Mouse (Mus musculus) ovary, postnatal 36 days (tissue): ENCODE measurements around the gene 3300002I08Rik.
"Not testable (repeated sequence)": the region's sequence is repeated elsewhere in the genome, so short reads cannot be mapped to it uniquely, and the experiment has no call there.

Experiments used
- DNase-seq: peaks from one replicate; pipeline ENCODE4 v3.0.0; 2022; ENCODE audit warnings: low spot score, mixed read lengths

3300002I08Rik gene

DNA sequence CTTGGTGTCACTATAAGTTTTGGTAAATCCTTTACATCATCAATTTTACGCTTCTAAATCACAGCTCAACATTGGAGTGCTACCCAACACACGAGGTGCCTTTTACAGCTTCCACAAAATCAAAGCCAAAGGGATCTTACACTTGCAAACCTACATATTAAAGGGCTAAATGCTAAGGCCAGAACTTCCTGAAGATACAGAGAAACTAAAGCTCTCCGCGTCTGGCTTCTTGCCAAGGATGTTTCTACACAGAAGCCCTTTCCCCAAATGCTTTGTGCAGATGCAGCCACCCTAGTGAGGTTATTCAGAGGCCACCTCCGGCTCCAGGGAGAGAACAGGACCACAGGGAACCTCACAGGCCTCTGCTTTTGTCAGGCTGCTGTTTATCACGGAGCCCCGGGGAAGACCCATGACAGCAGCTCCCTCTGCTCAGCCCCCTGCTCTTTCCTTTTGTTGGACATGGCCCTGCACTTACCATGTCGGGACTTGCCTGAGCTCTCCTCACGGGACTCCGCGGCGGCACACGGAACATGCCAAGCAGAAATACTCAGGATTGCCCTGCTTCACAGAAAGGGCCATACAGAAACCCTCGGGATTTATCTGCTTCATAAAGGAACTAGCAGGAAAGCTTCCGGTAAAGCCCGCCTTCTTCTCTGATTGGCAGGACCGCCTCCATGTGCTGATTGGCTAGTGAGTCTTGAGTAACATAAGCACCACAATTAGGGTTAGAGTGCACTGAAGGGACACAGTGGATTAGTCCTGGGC is at the start of gene 3300002I08Rik:
Gene 3300002I08Rik, minus strand, starts transcription at position 653 of the 765 bp plus-strand sequence.
- DNase-seq, result peak; percentile 84

DNA sequence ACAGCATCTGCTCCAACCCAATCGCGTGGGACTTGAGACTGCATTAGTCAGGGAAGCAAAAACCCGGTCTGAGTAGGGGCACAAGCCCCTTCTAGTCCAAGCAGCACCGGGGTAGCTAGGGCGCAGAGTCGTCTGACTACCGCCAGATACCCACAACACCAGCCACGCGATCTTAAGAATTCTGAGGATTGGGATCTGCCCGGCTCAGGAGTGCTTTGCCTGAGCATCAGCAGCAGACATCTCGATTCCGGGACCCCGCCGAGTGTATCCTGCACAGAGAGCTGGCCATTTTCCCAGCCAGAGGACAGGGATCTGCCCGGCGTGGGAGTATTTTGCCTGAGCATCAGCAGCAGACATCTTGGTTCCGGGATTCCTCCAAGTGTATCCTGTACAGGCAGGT is 49.6 kb upstream of the 3300002I08Rik start:
- DNase-seq, result not testable (repeated sequence)

DNA sequence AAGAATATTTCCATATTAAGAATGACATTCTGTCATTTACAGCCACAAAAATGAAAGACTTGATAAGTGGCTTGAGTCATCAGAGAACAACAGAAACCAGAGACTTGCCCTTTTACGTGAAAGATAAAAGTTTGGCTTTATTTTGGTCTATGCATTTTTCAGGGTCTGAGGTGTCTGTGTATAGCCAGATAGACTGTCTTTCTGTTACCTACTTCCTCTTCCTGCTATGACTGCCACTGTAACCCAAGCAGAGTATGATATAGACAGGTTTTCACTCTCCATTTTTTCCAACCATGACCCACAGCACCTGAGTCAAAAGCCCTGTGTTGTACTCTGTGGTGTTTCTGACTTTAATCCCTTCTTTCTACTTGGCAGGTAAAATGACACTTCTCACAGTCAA is 27.6 kb upstream of the 3300002I08Rik start:
- no peak for DNase-seq

- DNase-seq, result not testable (repeated sequence)
Observed at GRCm38 (mm10) chr2:150385553-150386106, 23.1 kb upstream of the 3300002I08Rik start.

DNA sequence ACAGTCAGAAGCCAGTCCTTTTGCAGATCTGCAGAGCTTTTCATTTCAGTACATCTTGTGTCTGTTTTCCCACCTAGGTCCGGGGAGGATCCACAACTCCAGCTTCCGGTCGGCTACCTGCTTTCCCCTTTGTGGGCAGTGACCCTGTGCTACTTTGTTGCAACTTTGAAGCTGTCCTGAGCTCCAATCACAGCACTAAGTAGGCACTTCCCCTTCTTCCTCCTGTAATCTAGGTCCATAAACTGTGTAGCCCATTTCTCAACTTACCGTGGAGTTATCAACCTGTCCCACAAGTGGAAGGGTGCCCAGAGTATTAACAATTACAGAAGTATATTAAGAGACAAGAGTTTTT is 289 bp upstream of the 3300002I08Rik start:
- no peak for DNase-seq

- DNase-seq, result not testable (repeated sequence)
Observed at GRCm38 (mm10) chr2:150357136-150357535, 5.4 kb downstream of the 3300002I08Rik start.

GRCm38 (mm10) chr2:150323402-150323801 is 39.2 kb downstream of the 3300002I08Rik start, which contains the start of gene Gm10130:
TSS of gene Gm10130 (plus strand) at chr2:150323702.
- no peak for DNase-seq

DNA sequence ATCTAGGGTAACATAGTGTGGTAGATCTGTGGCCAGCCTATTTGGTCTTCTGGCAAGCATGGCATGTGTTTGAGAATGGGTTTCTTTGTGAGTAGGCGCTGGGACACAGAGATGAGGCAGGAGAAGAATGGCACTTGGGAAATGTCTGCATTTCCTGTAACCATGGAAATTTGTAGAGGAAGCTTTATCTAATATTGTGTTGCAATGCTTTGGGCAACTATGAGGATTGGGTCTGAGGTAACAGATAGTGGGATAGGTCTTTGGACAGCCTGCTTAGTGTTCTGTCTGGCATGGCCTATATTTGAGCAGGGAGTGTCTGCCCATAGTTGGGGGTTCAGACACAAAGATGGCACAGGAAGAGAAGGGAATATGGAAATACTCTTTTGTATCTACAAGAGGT is 43.6 kb downstream of the 3300002I08Rik start:
- no peak for DNase-seq

DNA sequence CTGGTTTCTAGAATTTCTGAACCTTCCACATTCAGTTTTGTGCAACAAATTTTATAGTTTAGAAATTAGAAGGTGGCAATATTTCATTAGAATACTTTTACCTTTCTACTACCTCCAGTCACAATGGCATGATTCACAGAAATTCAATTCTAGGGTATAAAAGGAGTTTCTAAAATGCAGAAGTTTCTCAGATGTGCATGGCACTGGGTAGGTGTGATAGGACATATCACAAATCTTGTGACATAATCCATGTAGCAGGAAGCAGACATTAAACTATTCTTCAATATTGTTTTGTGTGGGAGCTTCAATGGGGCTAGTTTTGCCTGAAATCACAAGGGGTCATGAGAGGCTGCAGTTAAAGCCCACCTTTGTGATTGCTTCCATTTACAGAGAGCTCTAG is 46.4 kb downstream of the 3300002I08Rik start:
- no peak for DNase-seq

- DNase-seq, result peak; percentile 88
Observed at GRCm38 (mm10) chr2:150310952-150311884, 51.3 kb downstream of the 3300002I08Rik start.

- no peak for DNase-seq
Observed at GRCm38 (mm10) chr2:150307183-150307773, 55.3 kb downstream of the 3300002I08Rik start.

- DNase-seq, result peak; percentile 8
Observed at GRCm38 (mm10) chr2:150299096-150299495, 63.5 kb downstream of the 3300002I08Rik start.

DNA sequence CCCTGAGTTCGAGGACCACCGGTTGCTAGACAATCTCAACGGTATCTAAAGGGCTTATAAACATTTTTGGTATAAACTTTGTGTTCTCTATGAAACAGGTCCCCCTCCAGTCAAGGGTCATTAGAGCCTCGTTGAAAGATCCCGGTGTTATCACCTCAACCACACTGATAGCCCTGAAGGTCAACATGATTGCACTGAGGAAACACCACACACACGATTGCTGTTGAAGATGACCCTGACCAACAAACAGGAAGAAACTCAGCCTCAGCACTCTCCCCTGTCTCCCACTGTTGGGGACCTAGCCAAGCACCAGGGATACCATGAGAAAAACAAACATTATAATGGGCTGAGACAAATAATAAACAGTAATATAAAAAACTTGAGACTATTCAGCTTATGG is 68.9 kb downstream of the 3300002I08Rik start:
- DNase-seq, result no peak
